Mouse (Mus musculus) bone marrow macrophage, adult 2 months (primary cell): ENCODE data around the gene Snrnp70. TPM values are rescaled to one million over a fixed set of nuclear protein-coding genes. Genes with fewer than 3 reads are reported as not detected.

ENCODE experiments used
- H3K27ac ChIP-seq: 2 replicates; pipeline ENCODE4 v1.5.1; 2012; ENCODE audit warnings: low read depth, low read length; ENCODE audit not compliant: insufficient read depth
- H3K4me1 ChIP-seq: 2 replicates; pipeline ENCODE4 v1.6.1; 2012; ENCODE audit warnings: low read length; ENCODE audit not compliant: control insufficient read depth, insufficient read depth
- H3K4me3 ChIP-seq: 2 replicates; pipeline ENCODE4 v1.5.1; 2012; ENCODE audit warnings: mild to moderate bottlenecking, low read length, moderate library complexity; ENCODE audit not compliant: insufficient read depth
- CTCF ChIP-seq: IDR thresholded peaks from 2 replicates; pipeline ENCODE4 v1.5.1; 2012; ENCODE audit warnings: low read depth, mild to moderate bottlenecking, low read length, moderate library complexity
- POLR2A ChIP-seq: IDR thresholded peaks from 2 replicates; pipeline ENCODE4 v1.6.1; 2012; ENCODE audit warnings: mild to moderate bottlenecking, low read depth, low read length, borderline replicate concordance
- polyA plus RNA-seq: library from polyadenylated mRNA; stranded (reverse); fragments of >200 nt; gene quantifications from 2 replicates; pipeline ENCODE4 v1.2.4, GENCODE M21; 2012; ENCODE audit not compliant: missing spikeins, insufficient read depth, insufficient read length

Snrnp70 gene
- polyA plus RNA-seq, 1 experiment, result 385 TPM

GRCm38 (mm10) chr7:45412421-45412820 is 16.9 kb upstream of the Snrnp70 start:
- TF ChIP-seq CTCF, result no peak
- TF ChIP-seq POLR2A, result no peak

GRCm38 (mm10) chr7:45409497-45410163 is 14.1 kb upstream of the Snrnp70 start:
- Histone ChIP-seq H3K4me3 (no peak overlapping the region), H3K27ac (no peak overlapping the region), H3K4me1 (peaks cover 4% of the 10 kb centered on the region; the same call in 1 of the 2 replicates)
- no peak for TF ChIP-seq POLR2A
- TF ChIP-seq CTCF, result no peak

More at GRCm38 (mm10) chr7:45412421-45412820, 16.9 kb upstream of the Snrnp70 start:
- no peak overlapping the region for H3K27ac ChIP-seq
- H3K4me1 ChIP-seq, result no peaks in the 10 kb centered on the region
- H3K4me3 ChIP-seq, result no peak overlapping the region

- no peak overlapping the region for H3K27ac ChIP-seq
- no peak for TF ChIP-seq POLR2A
- no peak for TF ChIP-seq CTCF
- H3K4me3 ChIP-seq, result no peak overlapping the region
- H3K4me1 ChIP-seq, result peaks cover 4% of the 10 kb centered on the region; the same call in 1 of the 2 replicates
Measured at GRCm38 (mm10) chr7:45408949-45409348, 13.4 kb upstream of the Snrnp70 start.

GRCm38 (mm10) chr7:45408351-45408750 is 12.8 kb upstream of the Snrnp70 start:
- no peak overlapping the region for H3K27ac ChIP-seq
- no peak overlapping the region for H3K4me3 ChIP-seq
- peaks cover 4% of the 10 kb centered on the region; the same call in 1 of the 2 replicates for H3K4me1 ChIP-seq

GRCm38 (mm10) chr7:45407836-45408235 is 12.3 kb upstream of the Snrnp70 start:
- Histone ChIP-seq H3K4me1 (peaks cover 4% of the 10 kb centered on the region; the same call in 1 of the 2 replicates), H3K4me3 (no peak overlapping the region), H3K27ac (no peak overlapping the region)
- no peak for TF ChIP-seq POLR2A
- no peak for TF ChIP-seq CTCF

More at GRCm38 (mm10) chr7:45408351-45408750, 12.8 kb upstream of the Snrnp70 start:
- TF ChIP-seq POLR2A, result no peak

- H3K4me3 ChIP-seq, result peak overlapping the region; percentile 51
- TF ChIP-seq POLR2A, result no peak
- TF ChIP-seq CTCF, result no peak
- no peak overlapping the region for H3K27ac ChIP-seq
Measured at GRCm38 (mm10) chr7:45406157-45407156, 10.9 kb upstream of the Snrnp70 start.

GRCm38 (mm10) chr7:45405091-45406075 is 9.8 kb upstream of the Snrnp70 start, which contains the start of gene Kcna7:
TSS of gene Kcna7 (plus strand) at chr7:45405653.
- Histone ChIP-seq H3K4me1 (peaks cover 4% of the 10 kb centered on the region; the same call in 1 of the 2 replicates), H3K4me3 (peak within 1 kb of the TSS; percentile 51), H3K27ac (no peak within 1 kb of the TSS)
- TF ChIP-seq POLR2A (no peak), CTCF (peak; percentile 92)

More at GRCm38 (mm10) chr7:45406157-45407156, 10.9 kb upstream of the Snrnp70 start:
- peaks cover 4% of the 10 kb centered on the region; the same call in 1 of the 2 replicates for H3K4me1 ChIP-seq

- H3K4me1 ChIP-seq, result peaks cover 4% of the 10 kb centered on the region; the same call in 1 of the 2 replicates
- H3K27ac ChIP-seq, result no peak overlapping the region
- no peak overlapping the region for H3K4me3 ChIP-seq
- TF ChIP-seq POLR2A (no peak), CTCF (peak; percentile 49; the same call in 1 of the 2 replicates)
Measured at GRCm38 (mm10) chr7:45403532-45404261, 8.2 kb upstream of the Snrnp70 start.
